Mouse (Mus musculus) erythroblast, embryonic 14.5 days (primary cell): ENCODE measurements around the gene Fgfr2. TPM values are rescaled to one million over a fixed set of nuclear protein-coding genes. Genes with fewer than 3 reads are reported as not detected.

Experiments
- H3K27me3 ChIP-seq: 2 replicates; pipeline ENCODE4 v1.6.1; 2012; ENCODE audit warnings: inconsistent platforms; ENCODE audit not compliant: control insufficient read depth
- H3K36me3 ChIP-seq: 2 replicates; pipeline ENCODE4 v1.6.1; 2012; ENCODE audit warnings: mild to moderate bottlenecking, inconsistent platforms; ENCODE audit not compliant: control insufficient read depth
- H3K4me1 ChIP-seq: 2 replicates; pipeline ENCODE4 v1.6.1; 2012; ENCODE audit warnings: inconsistent platforms; ENCODE audit not compliant: control insufficient read depth
- H3K4me3 ChIP-seq: replicated peaks from 2 replicates; pipeline ENCODE3; 2012; ENCODE audit warnings: moderate library complexity, mild to moderate bottlenecking, inconsistent platforms
- H3K9me3 ChIP-seq: 2 replicates; pipeline ENCODE4 v1.6.1; 2012; ENCODE audit warnings: low read length, inconsistent platforms, mixed read lengths; ENCODE audit not compliant: control insufficient read depth
- GATA1 ChIP-seq: IDR thresholded peaks from 2 replicates; pipeline ENCODE4 v1.6.1; 2012; ENCODE audit warnings: low read length, inconsistent platforms, mixed read lengths
- TAL1 ChIP-seq: IDR thresholded peaks from 3 replicates; pipeline ENCODE4 v1.6.1; 2012; ENCODE audit warnings: low read length, inconsistent platforms, mixed read lengths
- polyA plus RNA-seq: library from polyadenylated mRNA; stranded (reverse); fragments of >175 nt; gene quantifications from 2 replicates; pipeline ENCODE4 v1.2.3, GENCODE M21; 2012

Gene Fgfr2
- polyA plus RNA-seq, 1 experiment = not detected

GRCm38 (mm10) chr7:130948563-130949208 lies 2174.5 kb downstream of the Fgfr2 start:
- Histone ChIP-seq H3K9me3 (no peaks in the 10 kb centered on the region), H3K4me3 (no peak overlapping the region), H3K27me3 (0 out of 2 replicates have a peak, but pooled peaks cover 2% of the 10 kb centered on the region), H3K4me1 (no peaks in the 10 kb centered on the region), H3K36me3 (no peaks in the 10 kb centered on the region)
- TF ChIP-seq GATA1 (no peak), TAL1 (no peak)

- Histone ChIP-seq H3K27me3 (0 out of 2 replicates have a peak, but pooled peaks cover 2% of the 10 kb centered on the region), H3K36me3 (no peaks in the 10 kb centered on the region), H3K9me3 (no peaks in the 10 kb centered on the region), H3K4me1 (no peaks in the 10 kb centered on the region), H3K4me3 (no peak overlapping the region)
- TF ChIP-seq TAL1 = no peak
- no peak for TF ChIP-seq GATA1
Measured at GRCm38 (mm10) chr7:130946303-130946702, 2176.8 kb downstream of the Fgfr2 start.

- H3K4me1 ChIP-seq = no peaks in the 10 kb centered on the region
- no peaks in the 10 kb centered on the region for H3K36me3 ChIP-seq
- H3K9me3 ChIP-seq = no peaks in the 10 kb centered on the region
- TF ChIP-seq GATA1 (no peak), TAL1 (no peak)
- 0 out of 2 replicates have a peak, but pooled peaks cover 2% of the 10 kb centered on the region for H3K27me3 ChIP-seq
- H3K4me3 ChIP-seq = no peak overlapping the region
Measured at GRCm38 (mm10) chr7:130945730-130946129, 2177.4 kb downstream of the Fgfr2 start.

GRCm38 (mm10) chr7:130944766-130945475 lies 2178.2 kb downstream of the Fgfr2 start:
- Histone ChIP-seq H3K4me3 (no peak overlapping the region), H3K36me3 (no peaks in the 10 kb centered on the region), H3K4me1 (no peaks in the 10 kb centered on the region), H3K27me3 (0 out of 2 replicates have a peak, but pooled peaks cover 2% of the 10 kb centered on the region), H3K9me3 (no peaks in the 10 kb centered on the region)
- no peak for TF ChIP-seq GATA1
- no peak for TF ChIP-seq TAL1

GRCm38 (mm10) chr7:130943280-130943895 lies 2179.8 kb downstream of the Fgfr2 start:
- no peaks in the 10 kb centered on the region for H3K9me3 ChIP-seq
- no peak for TF ChIP-seq GATA1
- TF ChIP-seq TAL1 = no peak
- H3K36me3 ChIP-seq = no peaks in the 10 kb centered on the region
- peaks cover 10% of the 10 kb centered on the region for H3K27me3 ChIP-seq
- H3K4me3 ChIP-seq = no peak overlapping the region
- no peaks in the 10 kb centered on the region for H3K4me1 ChIP-seq

- Histone ChIP-seq H3K9me3 (no peaks in the 10 kb centered on the region; the same call in 1 of the 2 replicates), H3K27me3 (peaks cover 34% of the 10 kb centered on the region), H3K36me3 (no peaks in the 10 kb centered on the region), H3K4me3 (no peak overlapping the region), H3K4me1 (no peaks in the 10 kb centered on the region)
- TF ChIP-seq TAL1 (no peak), GATA1 (no peak)
Measured at GRCm38 (mm10) chr7:130940733-130941132, 2182.4 kb downstream of the Fgfr2 start.

GRCm38 (mm10) chr7:130938896-130939295 lies 2184.3 kb downstream of the Fgfr2 start:
- H3K4me3 ChIP-seq = no peak overlapping the region
- TF ChIP-seq GATA1 (no peak), TAL1 (no peak)
- H3K9me3 ChIP-seq = no peaks in the 10 kb centered on the region; the same call in 1 of the 2 replicates
- no peaks in the 10 kb centered on the region for H3K36me3 ChIP-seq
- no peaks in the 10 kb centered on the region for H3K4me1 ChIP-seq
- peaks cover 52% of the 10 kb centered on the region for H3K27me3 ChIP-seq

- no peak for TF ChIP-seq TAL1
- TF ChIP-seq GATA1 = no peak
- no peak overlapping the region for H3K4me3 ChIP-seq
- H3K4me1 ChIP-seq = no peaks in the 10 kb centered on the region
- H3K36me3 ChIP-seq = no peaks in the 10 kb centered on the region
- no peaks in the 10 kb centered on the region; the same call in 1 of the 2 replicates for H3K9me3 ChIP-seq
- peaks cover 60% of the 10 kb centered on the region for H3K27me3 ChIP-seq
Measured at GRCm38 (mm10) chr7:130938005-130938404, 2185.1 kb downstream of the Fgfr2 start.

GRCm38 (mm10) chr7:130937266-130937841 lies 2185.8 kb downstream of the Fgfr2 start:
- TF ChIP-seq GATA1 (no peak), TAL1 (no peak)
- Histone ChIP-seq H3K27me3 (peaks cover 63% of the 10 kb centered on the region), H3K36me3 (no peaks in the 10 kb centered on the region), H3K4me3 (no peak overlapping the region), H3K9me3 (no peaks in the 10 kb centered on the region; the same call in 1 of the 2 replicates), H3K4me1 (no peaks in the 10 kb centered on the region)
